Mouse (Mus musculus) v-Abl transformed pro-B cells (cell line): ENCODE measurements around the gene Nfkbia.

ENCODE experiments used
- in situ Hi-C, 2 experiments: fragments of 400-800 bp; cut with MboI; formaldehyde crosslinking; loops; one replicate each; pipeline ENCODE4 v1.15.1; 2025; ENCODE audit not compliant: unreplicated experiment in 2 of 2

The Nfkbia gene

DNA sequence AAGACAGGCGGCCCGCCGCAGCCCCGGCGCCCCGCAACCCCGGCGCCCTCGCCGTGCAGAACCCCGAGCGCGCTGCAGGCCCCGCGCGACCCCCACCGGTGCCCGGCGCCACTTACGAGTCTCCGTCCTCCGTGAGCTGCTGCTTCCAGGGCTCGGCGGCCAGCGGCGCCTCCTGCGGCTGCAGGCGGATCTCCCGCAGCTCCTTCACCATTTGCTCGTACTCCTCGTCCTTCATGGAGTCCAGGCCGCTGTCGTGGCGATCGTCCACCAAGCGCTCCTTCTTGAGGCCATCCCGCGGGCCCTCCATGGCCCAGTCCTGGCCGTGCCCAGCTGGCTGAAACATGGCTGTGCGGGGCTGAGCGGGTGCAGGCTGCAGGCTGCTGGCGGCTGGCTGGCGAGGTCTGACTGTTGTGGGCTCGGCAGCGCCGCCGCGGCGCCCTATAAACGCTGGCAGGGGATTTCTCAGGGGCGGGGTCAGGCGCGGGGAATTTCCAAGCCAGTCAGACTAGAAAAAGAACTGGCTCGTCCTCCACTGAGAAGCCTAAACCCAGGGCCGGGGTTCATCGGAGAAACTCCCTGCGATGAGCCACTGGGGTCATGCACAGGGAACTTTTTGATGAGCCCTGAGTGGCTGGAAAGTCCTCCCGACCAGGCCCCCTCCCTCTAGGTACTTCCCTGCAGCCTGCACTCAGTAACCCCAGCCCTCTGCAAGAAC is at the start of gene Nfkbia:
Gene Nfkbia, minus strand, starts transcription at position 464 of the 715 bp plus-strand sequence.
- in situ Hi-C loops, result loop anchor here (5.0 kb wide), 2 partner anchors 35 to 105 kb away; no protein-coding TSS in a partner anchor

DNA sequence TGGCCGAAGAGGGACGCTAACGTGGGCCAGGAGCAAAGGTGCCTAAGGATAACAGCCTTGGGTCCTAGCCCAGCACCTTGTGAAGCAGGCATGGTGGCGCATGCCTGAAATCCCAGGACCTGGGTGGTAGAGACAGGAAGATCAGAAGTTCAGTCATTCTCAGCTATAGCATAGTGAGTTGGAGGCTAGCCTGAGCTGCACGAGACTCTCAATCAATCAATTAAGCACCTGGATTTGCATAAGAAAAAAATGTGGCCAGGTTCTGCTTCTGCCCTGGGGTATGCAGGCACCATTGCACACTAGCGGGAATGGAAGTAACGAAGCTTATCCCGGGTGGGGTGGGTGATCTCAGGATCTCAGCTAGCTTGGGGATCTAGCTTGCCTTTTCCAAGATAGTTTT is 46.7 kb upstream of the Nfkbia start:
- in situ Hi-C loops, result loop anchor here in 1 of 2 experiments (25.0 kb wide), 1 partner anchor 498 kb away; no protein-coding TSS in a partner anchor

DNA sequence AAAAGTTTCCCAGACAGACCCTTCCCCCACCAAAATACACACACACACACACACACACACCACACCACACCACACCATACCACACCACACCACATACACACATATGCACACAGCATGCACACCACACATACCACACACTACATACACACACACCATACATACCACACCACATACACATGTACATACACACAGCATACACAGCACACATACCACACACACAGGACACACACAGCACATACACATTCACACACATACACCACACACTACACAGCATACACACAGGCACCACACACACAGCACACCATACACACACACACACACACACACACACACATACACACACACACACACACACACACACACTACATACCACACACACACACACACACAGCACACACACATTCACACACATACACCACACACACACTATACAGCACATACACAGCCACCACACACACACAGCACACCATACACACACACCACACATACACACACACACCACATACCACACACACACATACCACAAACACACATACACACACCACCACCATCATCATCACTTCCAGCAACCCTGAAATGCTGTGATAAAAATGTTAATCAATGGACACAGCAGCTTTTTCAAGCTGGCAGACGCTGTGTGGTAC is 46.0 kb upstream of the Nfkbia start:
- in situ Hi-C loops, result loop anchor here in 1 of 2 experiments (25.0 kb wide), 1 partner anchor 499 kb away; no protein-coding TSS in a partner anchor

DNA sequence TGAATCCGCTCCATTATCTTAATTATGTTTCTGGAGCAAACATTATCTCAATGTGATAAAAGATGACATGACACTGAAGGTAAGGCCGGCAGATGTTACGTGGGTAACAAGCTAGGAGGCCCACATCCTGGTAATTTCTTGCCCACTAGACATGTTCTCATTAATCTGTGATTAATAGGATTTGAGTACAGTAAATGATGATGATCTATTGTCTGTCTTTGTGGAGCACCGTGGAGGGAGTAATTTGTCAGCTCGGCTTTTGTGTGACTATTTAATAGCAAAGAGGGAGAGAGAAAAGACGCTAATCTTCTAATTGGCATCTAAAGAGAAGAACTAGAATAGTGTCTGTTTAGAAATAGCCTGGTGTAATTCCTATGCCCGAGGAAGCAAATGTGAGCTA is 45.3 kb upstream of the Nfkbia start:
- in situ Hi-C loops, result loop anchor here in 1 of 2 experiments (25.0 kb wide), 1 partner anchor 500 kb away; no protein-coding TSS in a partner anchor

DNA sequence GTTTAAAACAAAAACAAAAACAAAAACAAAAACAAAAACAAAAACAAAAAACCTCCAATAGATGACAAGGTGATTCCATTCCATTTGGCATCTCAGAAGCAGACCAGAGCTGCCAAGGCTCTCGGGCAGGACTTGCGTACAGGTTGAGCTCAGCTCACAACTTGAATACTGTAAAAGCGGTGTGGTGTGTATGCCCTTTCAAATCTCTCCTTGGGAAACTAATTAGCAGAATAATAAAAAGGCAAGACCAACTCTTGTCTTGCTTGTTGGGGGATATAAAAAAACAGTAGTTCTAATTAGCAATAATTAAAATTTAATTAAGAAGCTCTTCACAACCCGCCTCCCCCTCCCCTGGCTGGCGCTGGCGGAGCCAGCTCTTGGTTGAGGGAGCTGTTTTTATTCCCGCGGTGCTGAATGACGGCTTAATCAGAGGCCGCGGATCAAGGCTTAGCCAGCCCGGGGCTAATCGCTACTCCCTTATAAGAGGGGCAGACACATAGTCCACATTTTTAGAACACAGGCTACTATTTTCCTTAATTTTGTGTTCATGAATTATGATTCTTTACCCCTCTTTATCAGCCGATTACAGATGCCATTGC is 44.2 kb upstream of the Nfkbia start:
- in situ Hi-C loops, result loop anchor here in 1 of 2 experiments (25.0 kb wide), 1 partner anchor 501 kb away; no protein-coding TSS in a partner anchor

DNA sequence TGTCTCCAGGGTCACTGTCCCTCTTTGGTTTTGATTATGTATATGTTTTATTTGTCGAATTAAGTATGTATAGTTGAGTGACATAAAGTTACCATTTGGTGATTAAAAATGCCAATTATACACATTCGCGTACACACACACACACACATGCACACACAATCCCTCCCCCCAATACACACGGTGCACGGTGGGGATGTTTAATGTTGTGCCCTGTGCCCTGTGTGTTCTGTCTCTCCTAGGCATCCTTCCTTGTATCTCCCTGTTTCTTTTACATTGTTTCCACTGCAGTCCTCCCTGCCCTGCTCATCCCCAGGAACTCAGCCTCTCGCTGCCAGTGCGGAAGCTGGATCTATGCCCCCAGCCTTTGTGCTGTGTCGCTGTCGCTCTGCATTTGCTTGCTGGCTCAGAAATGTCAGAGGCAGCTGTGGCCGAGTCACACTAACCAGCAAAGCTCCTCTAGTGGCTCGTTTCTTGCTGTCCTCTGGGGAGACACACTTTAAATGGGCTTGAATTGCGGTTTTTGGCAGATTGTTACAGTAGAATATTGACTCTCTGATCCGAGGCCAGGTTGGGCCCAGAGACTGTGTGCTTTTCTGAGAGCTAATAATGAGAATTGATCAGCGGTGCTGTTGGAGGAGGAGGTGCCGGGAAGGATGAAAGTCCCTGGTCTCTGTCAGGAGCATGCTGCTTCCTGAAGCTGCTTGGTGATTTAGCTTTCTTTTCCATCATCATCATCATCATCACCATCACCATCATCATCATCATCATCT is 34.7 kb upstream of the Nfkbia start:
- in situ Hi-C loops, result loop anchor here in 1 of 2 experiments (10.0 to 25.0 kb wide), 2 partner anchors 510 to 1108 kb away; no protein-coding TSS in a partner anchor

DNA sequence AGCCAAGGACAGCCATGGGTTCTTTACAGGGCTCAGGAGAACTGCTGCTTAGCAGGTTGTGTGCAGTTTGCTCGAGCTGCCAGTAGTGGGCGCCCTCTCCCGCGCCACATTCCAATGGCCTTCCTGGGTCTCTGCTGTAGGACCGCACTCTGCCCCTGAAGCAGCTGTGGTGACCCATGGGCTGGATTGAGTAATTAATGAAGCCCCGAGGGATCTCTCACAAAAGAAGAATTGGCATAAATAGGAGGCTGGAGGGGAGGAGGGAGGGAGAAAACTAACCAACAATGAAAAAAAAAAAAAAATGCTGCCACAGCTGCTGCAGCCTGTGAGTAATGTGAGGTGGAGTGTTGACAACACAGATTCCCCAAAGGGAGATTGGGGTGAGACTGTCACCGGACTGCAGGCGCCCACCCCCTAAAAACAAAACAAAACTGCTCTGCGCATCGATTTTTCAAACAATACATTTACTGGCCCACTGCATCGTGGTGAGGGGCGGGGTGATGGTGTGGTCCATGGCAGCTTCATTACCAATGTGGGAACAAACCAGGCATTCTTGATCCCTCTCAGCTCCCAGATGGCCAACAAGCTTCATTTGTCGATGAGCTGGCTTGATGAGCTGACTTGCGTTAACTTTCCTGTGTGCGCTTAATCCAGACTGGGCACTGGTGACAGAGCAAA is 25.8 kb upstream of the Nfkbia start:
- in situ Hi-C loops, result loop anchor here (5.0 to 25.0 kb wide), 5 partner anchors 204 to 1469 kb away; no protein-coding TSS in a partner anchor

DNA sequence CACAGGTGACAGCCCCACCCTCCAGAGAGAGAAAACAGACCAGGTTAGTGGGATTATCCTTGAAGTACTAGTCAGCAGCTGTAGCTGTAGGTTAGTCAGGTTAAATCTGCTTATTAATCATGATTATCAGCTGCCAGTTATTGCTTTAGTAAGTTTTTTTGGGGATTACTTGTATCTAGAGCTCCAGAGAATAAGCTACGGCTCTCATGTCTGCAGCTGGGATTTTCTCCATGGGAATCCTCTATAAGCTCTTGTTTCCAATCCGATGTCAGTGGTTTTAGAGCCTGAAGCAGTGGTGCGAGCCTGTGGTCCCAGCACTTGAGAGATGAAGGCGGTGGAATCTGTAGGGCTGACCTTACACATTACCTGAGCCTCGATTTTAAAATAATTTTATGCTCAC is 16.4 kb upstream of the Nfkbia start:
- in situ Hi-C loops, result loop anchor here (5.0 to 25.0 kb wide), 3 partner anchors 672 to 1478 kb away; no protein-coding TSS in a partner anchor

DNA sequence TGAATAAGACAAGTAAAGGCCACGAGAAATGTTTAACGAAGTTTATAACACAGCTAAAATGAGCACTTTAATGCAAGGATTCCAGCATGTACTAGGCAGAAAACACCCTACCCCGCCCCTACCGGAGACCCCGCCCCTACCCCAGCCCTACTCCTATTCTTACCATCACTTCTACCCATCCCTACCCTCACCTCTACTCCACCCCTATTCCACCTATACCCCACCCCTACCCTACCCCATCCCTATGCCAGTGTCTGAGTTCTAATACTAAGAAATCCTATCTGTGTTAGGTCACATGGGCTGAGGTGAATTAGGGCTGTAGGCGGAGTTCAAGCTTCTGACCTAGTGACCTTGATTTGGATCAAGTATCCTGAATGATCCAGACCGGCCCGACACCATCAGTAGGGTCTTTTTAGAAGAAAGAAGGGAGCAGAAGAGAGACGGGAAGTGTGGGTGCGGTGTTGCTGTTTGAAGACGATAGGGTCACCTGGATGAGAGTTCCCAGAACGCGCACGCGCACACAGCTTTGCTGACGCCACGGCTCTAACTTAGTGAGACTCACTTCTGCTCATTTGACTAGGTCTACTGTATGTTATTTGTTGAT is 15.0 kb upstream of the Nfkbia start:
- in situ Hi-C loops, result loop anchor here (5.0 to 25.0 kb wide), 3 partner anchors 670 to 1480 kb away; no protein-coding TSS in a partner anchor

DNA sequence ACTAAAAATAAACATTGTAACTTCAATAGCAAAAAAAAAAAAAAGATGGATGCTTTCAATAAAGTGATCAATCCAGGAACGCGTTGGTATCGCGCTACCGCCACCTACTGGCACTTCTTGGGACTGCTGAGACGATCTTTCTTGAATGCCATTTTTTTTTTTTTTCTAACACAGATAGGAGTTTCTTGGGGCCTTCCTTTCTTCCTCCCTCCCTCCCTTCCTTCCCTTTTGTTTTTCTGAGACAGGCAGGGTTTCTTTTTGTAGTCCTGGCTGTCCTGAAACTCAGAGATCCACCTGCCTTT is 13.5 kb upstream of the Nfkbia start:
- in situ Hi-C loops, result loop anchor here (5.0 to 25.0 kb wide), 3 partner anchors 669 to 1481 kb away; no protein-coding TSS in a partner anchor

DNA sequence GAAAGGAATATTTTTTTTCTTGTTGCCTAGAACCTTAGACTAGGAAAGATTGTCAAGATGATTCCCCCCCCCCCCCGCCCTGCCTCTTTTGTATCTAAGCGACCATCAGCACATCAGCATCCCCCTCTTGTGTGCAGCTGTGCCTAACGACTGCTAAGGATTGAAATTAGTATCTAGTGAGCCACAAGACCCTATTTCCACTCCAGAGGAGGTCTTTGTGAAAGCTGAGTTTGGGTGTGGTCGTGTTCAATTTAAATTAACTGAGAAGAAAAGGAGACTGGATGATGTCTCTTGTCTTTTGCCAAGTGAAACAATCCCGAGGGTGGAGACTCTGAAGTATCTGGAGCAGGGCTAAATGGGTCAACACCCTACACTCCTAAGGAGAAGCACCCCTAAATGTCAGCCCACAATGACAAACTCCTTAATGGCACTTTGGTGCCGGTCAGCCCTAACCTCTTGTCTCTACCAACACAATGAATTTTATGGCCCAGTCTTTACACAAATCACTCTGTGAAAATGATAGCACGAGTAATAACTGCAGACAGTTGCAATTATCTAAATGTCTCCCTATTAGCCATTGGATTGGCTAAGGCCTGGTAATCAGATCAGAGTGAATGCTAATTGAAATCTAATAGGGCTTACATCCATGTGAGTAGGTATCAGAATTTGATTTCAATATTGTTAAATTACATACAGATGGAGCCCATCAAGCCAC is 13.0 kb upstream of the Nfkbia start:
- in situ Hi-C loops, result loop anchor here (5.0 to 25.0 kb wide), 3 partner anchors 668 to 1482 kb away; no protein-coding TSS in a partner anchor

DNA sequence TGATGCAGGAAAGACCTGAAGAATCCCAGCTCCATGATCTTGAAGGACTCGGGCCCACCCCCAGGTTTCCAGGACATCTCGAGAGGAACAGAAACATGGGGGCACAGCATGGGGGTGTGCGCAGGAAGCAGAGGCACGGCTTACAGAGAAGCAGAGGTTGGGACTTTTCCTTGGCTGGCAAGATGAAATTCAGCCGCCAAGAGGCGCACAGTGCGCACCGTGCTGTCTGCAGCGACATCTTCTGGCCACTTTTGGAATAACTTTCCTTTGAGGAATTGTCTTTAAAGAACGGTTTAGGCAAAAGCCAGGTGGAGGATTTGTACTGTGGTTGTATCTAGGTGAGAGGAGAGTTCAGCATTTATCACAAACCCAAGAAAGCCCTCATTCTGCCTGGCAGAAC is 6.6 kb upstream of the Nfkbia start:
- in situ Hi-C loops, result loop anchor here (5.0 kb wide), 2 partner anchors 127 to 182 kb away; no protein-coding TSS in a partner anchor

DNA sequence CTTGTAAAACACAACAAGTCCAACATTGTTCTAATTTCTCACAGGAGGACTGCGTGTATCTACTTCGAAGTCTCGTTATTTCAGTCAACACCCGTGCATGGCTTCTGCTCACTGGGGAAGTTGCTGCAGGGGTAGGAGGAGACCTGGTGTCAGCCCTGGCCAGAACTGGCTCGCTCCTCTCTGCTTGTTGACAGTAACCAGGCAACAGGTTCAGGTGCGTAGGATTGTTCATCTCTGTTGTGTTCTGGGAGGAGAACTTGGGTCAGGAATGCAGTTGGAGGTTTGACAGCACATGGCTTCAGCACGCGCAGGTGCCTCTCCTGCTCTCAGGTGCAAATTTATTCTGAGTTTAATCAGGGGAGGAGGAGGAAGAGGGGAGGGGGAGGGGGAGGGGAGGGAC is 5.3 kb upstream of the Nfkbia start:
- in situ Hi-C loops, result loop anchor here (5.0 kb wide), 2 partner anchors 125 to 180 kb away; no protein-coding TSS in a partner anchor

DNA sequence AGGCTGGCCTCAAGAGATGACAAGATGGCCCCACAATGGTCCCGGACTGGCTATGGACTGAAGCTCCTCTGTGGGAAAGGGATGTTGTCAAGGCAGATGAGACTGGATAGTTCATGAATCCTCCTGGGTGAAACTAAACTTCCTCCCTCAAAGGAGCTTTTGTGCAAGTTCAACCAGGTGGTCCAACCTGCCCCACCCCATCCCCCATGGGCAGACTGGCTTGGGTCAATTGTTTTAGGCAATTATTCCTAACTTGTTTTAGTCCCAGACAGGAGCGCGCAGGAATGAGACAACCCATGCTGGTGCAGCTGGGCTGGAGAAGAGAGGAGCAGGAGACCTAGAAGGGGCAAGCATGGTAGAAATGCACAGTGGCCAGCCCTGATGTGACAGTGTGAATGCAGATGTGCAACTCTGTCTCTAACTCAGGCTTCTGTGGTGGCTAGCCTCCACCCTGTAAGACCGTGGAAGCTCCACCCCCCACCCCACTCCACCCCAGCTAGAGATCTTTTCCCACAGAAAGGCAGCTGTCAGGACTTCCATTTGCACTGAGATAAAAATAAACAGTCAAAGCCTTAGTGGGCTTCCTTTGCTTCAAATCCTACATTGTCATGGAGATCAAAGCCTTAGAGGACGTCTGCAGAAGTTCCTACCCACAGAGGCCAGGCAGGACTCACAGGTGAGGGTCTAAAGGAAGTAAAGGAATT is 3.6 kb upstream of the Nfkbia start:
- in situ Hi-C loops, result loop anchor here (5.0 kb wide), 2 partner anchors 124 to 179 kb away; no protein-coding TSS in a partner anchor

DNA sequence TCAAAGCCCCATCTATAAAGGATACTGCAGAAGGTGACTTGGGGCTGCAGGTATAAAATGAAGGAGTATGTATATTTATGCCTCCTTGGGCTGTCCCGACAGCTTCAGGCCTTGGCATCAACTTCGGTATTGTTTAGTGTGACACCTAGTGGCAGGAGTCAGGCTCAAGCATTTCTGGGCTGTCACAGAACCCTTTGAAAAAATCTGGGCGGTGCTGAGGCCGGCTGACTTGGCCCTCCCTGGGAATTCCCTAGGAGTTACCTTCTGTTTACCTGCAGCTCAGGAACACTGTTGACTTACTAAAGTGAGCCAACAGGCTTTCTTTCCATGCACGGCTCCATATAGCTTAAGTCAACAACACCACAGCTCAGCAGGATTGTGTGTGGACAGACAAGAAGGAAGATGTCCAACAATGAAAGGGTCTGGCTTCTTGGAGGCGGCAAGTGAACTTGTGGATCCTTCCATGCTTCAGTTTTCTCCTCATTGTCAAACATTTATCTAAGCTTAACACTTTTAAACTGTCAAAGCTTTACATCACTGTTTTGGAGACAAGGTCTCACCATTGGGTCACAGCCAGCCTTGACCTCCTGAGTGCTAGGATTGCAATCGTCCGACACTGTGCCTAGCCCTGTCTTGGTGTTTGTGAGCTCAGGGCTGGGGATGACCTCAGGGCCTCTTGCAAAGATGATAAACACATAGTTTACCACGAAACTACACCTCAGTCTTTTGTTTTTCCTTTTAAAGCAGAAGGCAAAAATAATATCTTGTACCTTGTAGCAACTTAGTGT is 2.9 kb upstream of the Nfkbia start:
- in situ Hi-C loops, result loop anchor here (5.0 kb wide), 2 partner anchors 123 to 178 kb away; no protein-coding TSS in a partner anchor

DNA sequence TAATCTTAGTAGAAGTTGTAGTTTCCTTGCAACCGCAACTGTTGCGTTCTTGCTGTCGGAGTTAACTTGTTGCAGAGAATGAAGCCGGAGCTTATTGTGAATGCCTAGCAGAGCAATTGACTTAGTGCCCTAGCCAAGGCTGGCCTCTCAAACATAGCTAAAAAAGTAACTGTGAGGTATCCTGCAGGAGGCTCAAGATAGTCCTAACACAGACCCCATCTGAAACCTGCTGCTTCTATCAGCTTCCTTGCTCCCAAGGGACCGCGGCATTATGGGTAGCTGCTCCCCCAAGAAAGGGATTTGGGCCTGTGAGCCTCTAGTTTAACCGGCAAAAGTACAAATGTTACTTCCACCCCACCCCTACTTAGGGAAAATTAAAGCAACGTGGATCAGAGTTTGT is 934 bp upstream of the Nfkbia start:
- in situ Hi-C loops, result loop anchor here (5.0 kb wide), 2 partner anchors 36 to 106 kb away; no protein-coding TSS in a partner anchor

DNA sequence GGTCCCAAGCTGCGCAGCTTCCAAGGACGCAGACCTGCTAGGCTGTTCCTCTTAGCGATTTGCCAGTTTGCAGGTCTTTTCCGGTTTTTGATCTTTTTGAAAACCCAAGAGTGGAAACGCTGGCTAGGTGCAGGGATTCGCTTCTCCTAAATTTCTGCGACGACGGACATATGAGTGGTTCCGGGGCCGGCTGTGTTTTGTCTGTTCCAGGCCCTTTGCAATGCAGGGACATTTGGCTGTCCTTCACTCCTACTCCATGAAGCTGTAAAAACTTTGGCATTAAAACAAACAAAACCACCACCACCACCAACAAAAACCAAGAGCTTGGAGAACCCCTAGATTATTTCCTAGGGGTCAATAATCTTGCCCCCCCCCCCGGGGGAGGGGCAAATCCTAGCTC is 494 bp upstream of the Nfkbia start:
- in situ Hi-C loops, result loop anchor here (5.0 kb wide), 2 partner anchors 36 to 106 kb away; no protein-coding TSS in a partner anchor
